Mouse (Mus musculus): ENCODE measurements around the gene Agap1.
"Not testable (repeated sequence)": the region's sequence is repeated elsewhere in the genome, so short reads cannot be mapped to it uniquely, and the experiment has no call there.

Agap1 gene

GRCm38 (mm10) chr1:89501891-89502290 lies 47.3 kb downstream of the Agap1 start:
- in situ Hi-C loops (cut with MseI, MboI): not testable (repeated sequence)

- in situ Hi-C loops (cut with MseI, MboI): no loop called here
These were observed 54.6 kb downstream of the Agap1 start for GRCm38 (mm10) chr1:89509196-89509595.

GRCm38 (mm10) chr1:89509763-89510340 lies 55.2 kb downstream of the Agap1 start:
- in situ Hi-C loops (cut with MseI, MboI): no loop called here

- in situ Hi-C loops (cut with MseI, MboI): no loop called here
These were observed 56.1 kb downstream of the Agap1 start for GRCm38 (mm10) chr1:89510731-89511130.

- in situ Hi-C loops (cut with MseI, MboI): no loop called here
These were observed 59.1 kb downstream of the Agap1 start for GRCm38 (mm10) chr1:89513616-89514283.

GRCm38 (mm10) chr1:89515808-89516560 lies 61.4 kb downstream of the Agap1 start:
- in situ Hi-C loops (cut with MseI, MboI): no loop called here

- in situ Hi-C loops (cut with MseI, MboI): no loop called here
These were observed 63.2 kb downstream of the Agap1 start for GRCm38 (mm10) chr1:89517817-89518216.

GRCm38 (mm10) chr1:89519914-89520643 lies 65.5 kb downstream of the Agap1 start:
- in situ Hi-C loops (cut with MseI, MboI): loop anchor here (5.0 to 10.0 kb wide), 3 partner anchors 175 to 285 kb away; no protein-coding TSS in a partner anchor

GRCm38 (mm10) chr1:89521406-89521805 lies 66.8 kb downstream of the Agap1 start:
- in situ Hi-C loops (cut with MseI, MboI): loop anchor here (5.0 to 10.0 kb wide), 3 partner anchors 177 to 287 kb away; no protein-coding TSS in a partner anchor

GRCm38 (mm10) chr1:89521935-89522535 lies 67.4 kb downstream of the Agap1 start:
- in situ Hi-C loops (cut with MseI, MboI): loop anchor here (5.0 to 10.0 kb wide), 3 partner anchors 177 to 287 kb away; no protein-coding TSS in a partner anchor

- in situ Hi-C loops (cut with MseI, MboI): loop anchor here (5.0 to 10.0 kb wide), 3 partner anchors 180 to 290 kb away; no protein-coding TSS in a partner anchor
These were observed 69.8 kb downstream of the Agap1 start for GRCm38 (mm10) chr1:89524369-89524768.

GRCm38 (mm10) chr1:89524998-89525397 lies 70.4 kb downstream of the Agap1 start:
- in situ Hi-C loops (cut with MseI, MboI): loop anchor here (5.0 to 10.0 kb wide), 3 partner anchors 180 to 290 kb away; no protein-coding TSS in a partner anchor

GRCm38 (mm10) chr1:89525825-89526224 lies 71.2 kb downstream of the Agap1 start:
- in situ Hi-C loops (cut with MseI, MboI): loop anchor here (10.0 kb wide), 2 partner anchors 181 to 291 kb away; no protein-coding TSS in a partner anchor

- in situ Hi-C loops (cut with MseI, MboI): loop anchor here (10.0 kb wide), 2 partner anchors 184 to 294 kb away; no protein-coding TSS in a partner anchor
These were observed 74.2 kb downstream of the Agap1 start for GRCm38 (mm10) chr1:89528671-89529276.

GRCm38 (mm10) chr1:89533702-89534101 lies 79.1 kb downstream of the Agap1 start:
- in situ Hi-C loops (cut with MseI, MboI): no loop called here

GRCm38 (mm10) chr1:89535206-89535605 lies 80.6 kb downstream of the Agap1 start:
- in situ Hi-C loops (cut with MseI, MboI): no loop called here

- in situ Hi-C loops (cut with MseI, MboI): no loop called here
These were observed 83.7 kb downstream of the Agap1 start for GRCm38 (mm10) chr1:89538163-89538946.

- in situ Hi-C loops (cut with MseI, MboI): no loop called here
These were observed 84.5 kb downstream of the Agap1 start for GRCm38 (mm10) chr1:89539127-89539526.

GRCm38 (mm10) chr1:89541151-89541550 lies 86.5 kb downstream of the Agap1 start:
- in situ Hi-C loops (cut with MseI, MboI): no loop called here

- in situ Hi-C loops (cut with MseI, MboI): no loop called here
These were observed 87.9 kb downstream of the Agap1 start for GRCm38 (mm10) chr1:89542464-89542863.
